28 mouse cellular contexts compared by ENCODE assay signal in the genomic region with DNA sequence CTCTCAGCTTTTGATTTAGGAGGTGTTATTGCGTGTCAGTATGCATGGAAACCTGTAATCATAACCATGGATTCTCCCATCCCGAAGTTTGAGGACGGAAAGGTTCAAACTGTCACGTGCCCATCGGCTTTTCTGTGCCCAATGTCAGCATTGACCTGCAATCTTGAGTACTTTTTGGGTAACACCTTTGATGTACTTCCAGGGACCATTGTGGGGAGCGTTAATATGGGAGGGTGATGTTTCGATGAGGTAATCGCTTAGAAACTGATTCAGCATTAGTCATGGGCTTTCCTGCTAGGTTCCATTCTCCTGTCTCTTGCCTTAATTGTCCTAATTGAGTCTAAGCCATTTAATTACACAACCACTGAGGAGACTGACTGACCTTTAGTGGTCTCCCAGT.
"Had no signal": no experiment of that assay in that cellular context is flagged by ENCODE, and none has a peak within 500 bp of the region (broad histone marks: within the 10 kb centered on the region; RNA-seq: fewer than 3 reads in every experiment).

No protein-coding gene starts in this region.

- H3K9me3 ChIP-seq: embryonic facial prominence, embryonic 10.5 days; embryonic facial prominence, embryonic 12.5 days; embryonic facial prominence, embryonic 13.5 days; embryonic facial prominence, embryonic 15.5 days; forebrain, embryonic 12.5 days; forebrain, embryonic 13.5 days; forebrain, embryonic 15.5 days had no signal

- H3K27me3 ChIP-seq: embryonic facial prominence, embryonic 12.5 days; embryonic facial prominence, embryonic 13.5 days; embryonic facial prominence, embryonic 15.5 days; forebrain, embryonic 12.5 days; forebrain, embryonic 13.5 days; forebrain, embryonic 15.5 days had no signal

- H3K36me3 ChIP-seq: embryonic facial prominence, embryonic 12.5 days; forebrain, embryonic 12.5 days; forebrain, embryonic 15.5 days had no signal

- ATAC-seq: forebrain, embryonic 13.5 days; forebrain, embryonic 14.5 days; forebrain, embryonic 15.5 days; forebrain, embryonic 16.5 days; forebrain, postnatal 0 days had no signal

- H3K9ac ChIP-seq: embryonic facial prominence, embryonic 12.5 days; embryonic facial prominence, embryonic 13.5 days; embryonic facial prominence, embryonic 15.5 days; forebrain, embryonic 12.5 days; forebrain, embryonic 13.5 days; forebrain, embryonic 15.5 days; forebrain, postnatal 0 days had no signal

- H3K4me3 ChIP-seq: embryonic facial prominence, embryonic 10.5 days; embryonic facial prominence, embryonic 12.5 days; embryonic facial prominence, embryonic 13.5 days; embryonic facial prominence, embryonic 15.5 days; erythroblast, embryonic 14.5 days; forebrain, embryonic 10.5 days; forebrain, embryonic 12.5 days; forebrain, embryonic 13.5 days; forebrain, embryonic 15.5 days; gastrocnemius, adult 2 months; heart, adult 2 months had no signal

- H3K4me2 ChIP-seq: embryonic facial prominence, embryonic 12.5 days; embryonic facial prominence, embryonic 13.5 days; embryonic facial prominence, embryonic 15.5 days; forebrain, embryonic 12.5 days; forebrain, embryonic 13.5 days; forebrain, embryonic 15.5 days had no signal

- DNase-seq: cerebellum, adult 8-10 months; cerebellum, adult 9-10 months; cerebellum, adult 9-11 months; cerebellum, postnatal 10 days; cerebellum, postnatal 14 days; cerebellum, postnatal 25 days; cerebellum, postnatal 36 days; embryo, embryonic 11 days; forebrain, postnatal 0 days; gastrocnemius, adult 2 months; gastrocnemius, postnatal 10 days; gastrocnemius, postnatal 14 days; gastrocnemius, postnatal 25 days; gastrocnemius, postnatal 36 days; heart, adult 11 months; heart, adult 18-20 months; heart, adult 2 months had no signal

- H3K27ac ChIP-seq: embryonic facial prominence, embryonic 10.5 days; embryonic facial prominence, embryonic 12.5 days; embryonic facial prominence, embryonic 13.5 days; embryonic facial prominence, embryonic 15.5 days; forebrain, embryonic 10.5 days; forebrain, embryonic 12.5 days; forebrain, embryonic 13.5 days; forebrain, embryonic 15.5 days; gastrocnemius, adult 2 months; heart, adult 2 months had no signal
